Mouse (Mus musculus) kidney, embryonic 16.5 days (tissue): ENCODE results near the gene Btbd18. TPM values are rescaled to one million over a fixed set of nuclear protein-coding genes. Genes with fewer than 3 reads are reported as not detected.
"Not testable (repeated sequence)": the region's sequence is repeated elsewhere in the genome, so short reads cannot be mapped to it uniquely, and the experiment has no call there.

Source experiments
- ATAC-seq: fragments of 200-750 bp; cut with Nextera tagmentation; 2 replicates; pipeline ENCODE4 v1.8.0; 2017; ENCODE audit warnings: moderate TSS enrichment; ENCODE audit not compliant: low FRiP score, low TSS enrichment
- H3K27ac ChIP-seq: fragments of 300-500 bp; sonication (generic); 2 replicates; pipeline ENCODE4 v1.5.1; 2014; ENCODE audit warnings: low read length
- H3K27me3 ChIP-seq: fragments of 300-500 bp; sonication (generic); 2 replicates; pipeline ENCODE4 v1.6.1; 2014; ENCODE audit warnings: low read length, control low read depth, mixed read lengths; ENCODE audit not compliant: insufficient read depth
- H3K36me3 ChIP-seq: fragments of 300-500 bp; sonication (generic); 2 replicates; pipeline ENCODE4 v1.6.1; 2014; ENCODE audit warnings: low read length, control low read depth, mixed read lengths; ENCODE audit not compliant: insufficient read depth
- H3K4me1 ChIP-seq: fragments of 300-500 bp; sonication (generic); 2 replicates; pipeline ENCODE4 v1.6.1; 2014; ENCODE audit warnings: low read length, control low read depth, mixed read lengths; ENCODE audit not compliant: insufficient read depth
- H3K4me2 ChIP-seq: fragments of 300-500 bp; sonication (generic); replicated peaks from 2 replicates; pipeline ENCODE4 v1.6.1; 2014; ENCODE audit warnings: low read depth, low read length
- H3K4me3 ChIP-seq: fragments of 300-500 bp; sonication (generic); 2 replicates; pipeline ENCODE4 v1.5.1; 2014; ENCODE audit warnings: mild to moderate bottlenecking, low read length
- H3K9ac ChIP-seq: fragments of 300-500 bp; sonication (generic); replicated peaks from 2 replicates; pipeline ENCODE4 v1.6.1; 2014; ENCODE audit warnings: low read length
- H3K9me3 ChIP-seq: fragments of 300-500 bp; sonication (generic); 2 replicates; pipeline ENCODE4 v1.6.1; 2016; ENCODE audit warnings: low read length, control low read depth
- WGBS: fragments of 180-500 bp; shearing (Covaris S2); extraction: QIAGEN DNeasy Blood & Tissue Kit; methylation state at CpG from one replicate; pipeline ENCODE4 v1.1.7; 2014; 5-methylcytosine and 5-hydroxymethylcytosine counted together
- polyA plus RNA-seq: library from polyadenylated mRNA; unstranded; fragments of >200 nt; fragmentation: Nextera tagmentation; extraction: Ambion mirVana; gene quantifications from 2 replicates; pipeline ENCODE4 v1.2.1, GENCODE M21; 2015

The Btbd18 gene
- polyA plus RNA-seq, 1 experiment from 2014 or later: 0.22 TPM

GRCm38 (mm10) chr2:84666081-84666480, 7.2 kb downstream of the Btbd18 start:
- WGBS: 63% methylated on average over 12 of the region's 12 CpGs
- ATAC-seq: no peak
- peak overlapping the region; percentile 63 for H3K27ac ChIP-seq

GRCm38 (mm10) chr2:84669828-84670568, 11.1 kb downstream of the Btbd18 start:
- no peaks in the 10 kb centered on the region for H3K9me3 ChIP-seq
- no peaks in the 10 kb centered on the region for H3K27me3 ChIP-seq
- 2% methylated on average over 39 of the region's 39 CpGs for WGBS
- H3K27ac ChIP-seq: peak overlapping the region; percentile 98
- ATAC-seq: peak; percentile 81
- H3K4me1 ChIP-seq: peaks cover 15% of the 10 kb centered on the region
- peak overlapping the region; percentile 94 for H3K9ac ChIP-seq
- peaks cover 31% of the 10 kb centered on the region for H3K36me3 ChIP-seq
- peak overlapping the region; percentile 92 for H3K4me3 ChIP-seq
- peak overlapping the region; percentile 84 for H3K4me2 ChIP-seq

More at GRCm38 (mm10) chr2:84666081-84666480, 7.2 kb downstream of the Btbd18 start:
- Histone ChIP-seq H3K4me2 (no peak overlapping the region), H3K4me1 (peaks cover 13% of the 10 kb centered on the region), H3K9ac (no peak overlapping the region; the same call in 1 of the 2 replicates), H3K27me3 (no peaks in the 10 kb centered on the region), H3K36me3 (peaks cover 7% of the 10 kb centered on the region; the same call in 1 of the 2 replicates), H3K4me3 (no peak overlapping the region), H3K9me3 (no peaks in the 10 kb centered on the region)

GRCm38 (mm10) chr2:84670569-84670933, 11.7 kb downstream of the Btbd18 start, which contains the start of gene Selenoh:
Gene Selenoh (minus strand): TSS chr2:84670770.
- ATAC-seq: peak; percentile 97
- peaks cover 34% of the 10 kb centered on the region for H3K36me3 ChIP-seq
- under 1% methylated on average over 20 of the region's 20 CpGs for WGBS
- peak within 1 kb of the TSS; percentile 92 for H3K4me3 ChIP-seq
- no peaks in the 10 kb centered on the region for H3K9me3 ChIP-seq
- H3K4me2 ChIP-seq: peak within 1 kb of the TSS; percentile 84
- no peaks in the 10 kb centered on the region for H3K27me3 ChIP-seq
- peak within 1 kb of the TSS; percentile 98 for H3K27ac ChIP-seq
- peaks cover 15% of the 10 kb centered on the region for H3K4me1 ChIP-seq
- H3K9ac ChIP-seq: peak within 1 kb of the TSS; percentile 94

GRCm38 (mm10) chr2:84671535-84671934, 12.7 kb downstream of the Btbd18 start:
- H3K4me1 ChIP-seq: peaks cover 19% of the 10 kb centered on the region
- 62% methylated on average over 4 of the region's 5 CpGs for WGBS
- H3K4me2 ChIP-seq: peak overlapping the region; percentile 84; the same call in 1 of the 2 replicates
- H3K4me3 ChIP-seq, H3K27ac ChIP-seq, ATAC-seq, H3K27me3 ChIP-seq, H3K9me3 ChIP-seq, H3K9ac ChIP-seq: not testable (repeated sequence)
- H3K36me3 ChIP-seq: peaks cover 41% of the 10 kb centered on the region

- Histone ChIP-seq H3K27ac (peak overlapping the region; percentile 76), H3K4me1 (peaks cover 21% of the 10 kb centered on the region), H3K9me3 (no peaks in the 10 kb centered on the region), H3K9ac (peak overlapping the region; percentile 76), H3K36me3 (peaks cover 36% of the 10 kb centered on the region), H3K4me2 (peak overlapping the region; percentile 84), H3K27me3 (no peaks in the 10 kb centered on the region), H3K4me3 (peak overlapping the region; percentile 97)
- 10% methylated on average over 22 of the region's 22 CpGs for WGBS
- peak; percentile 58 for ATAC-seq
Observed at GRCm38 (mm10) chr2:84677270-84677967, 18.5 kb downstream of the Btbd18 start.

GRCm38 (mm10) chr2:84677968-84678880, 19.3 kb downstream of the Btbd18 start, which contains the start of the genes Gm28635 and Med19:
Gene Gm28635 (minus strand): TSS chr2:84678041.
Gene Med19 (plus strand): TSS chr2:84678402.
- Histone ChIP-seq H3K36me3 (peaks cover 30% of the 10 kb centered on the region), H3K9ac (peak within 1 kb of the TSS; percentile 92), H3K27me3 (no peaks in the 10 kb centered on the region), H3K27ac (peak within 1 kb of the TSS; percentile 76), H3K4me3 (peak within 1 kb of the TSS; percentile 97), H3K4me2 (peak within 1 kb of the TSS; percentile 84), H3K4me1 (peaks cover 21% of the 10 kb centered on the region), H3K9me3 (no peaks in the 10 kb centered on the region)
- WGBS: under 1% methylated on average over 44 of the region's 44 CpGs
- ATAC-seq: peak; percentile 100

- Histone ChIP-seq H3K9ac (peak within 1 kb of the TSS; percentile 92), H3K4me1 (peaks cover 21% of the 10 kb centered on the region), H3K4me3 (peak within 1 kb of the TSS; percentile 97), H3K36me3 (peaks cover 24% of the 10 kb centered on the region), H3K4me2 (peak within 1 kb of the TSS; percentile 76), H3K9me3 (no peaks in the 10 kb centered on the region), H3K27ac (peak within 1 kb of the TSS; percentile 72), H3K27me3 (no peaks in the 10 kb centered on the region)
- 17% methylated on average over 8 of the region's 8 CpGs for WGBS
- no peak for ATAC-seq
Observed at GRCm38 (mm10) chr2:84679016-84679415, 20.1 kb downstream of the Btbd18 start, which contains the start of gene Tmx2. Gene Tmx2 (minus strand): TSS chr2:84679140.

- peaks cover 8% of the 10 kb centered on the region for H3K4me1 ChIP-seq
- H3K27me3 ChIP-seq: no peaks in the 10 kb centered on the region
- no peak overlapping the region for H3K4me2 ChIP-seq
- H3K27ac ChIP-seq: no peak overlapping the region
- no peak overlapping the region for H3K9ac ChIP-seq
- no peak overlapping the region for H3K4me3 ChIP-seq
- no peaks in the 10 kb centered on the region for H3K9me3 ChIP-seq
- WGBS: 79% methylated on average over 6 of the region's 6 CpGs
- ATAC-seq: no peak
- H3K36me3 ChIP-seq: peaks cover 36% of the 10 kb centered on the region
Observed at GRCm38 (mm10) chr2:84682605-84683183, 23.8 kb downstream of the Btbd18 start.
